Mouse (Mus musculus) limb, embryonic 14.5 days (tissue): ENCODE measurements at regions not wholly inside any gene's neighbourhood (a gene's known extent, or its start where the extent isn't known, plus 50 kb on each side); places are given as distances from the start of the nearest gene placed in this dataset.
"Not testable (repeated sequence)": the region's sequence is repeated elsewhere in the genome, so short reads cannot be mapped to it uniquely, and the experiment has no call there.

Experiments used
- ATAC-seq: fragments of 200-750 bp; cut with Nextera tagmentation; 2 replicates; pipeline ENCODE4 v1.8.0; 2017; ENCODE audit warnings: low read depth, moderate number of reproducible peaks, moderate TSS enrichment; ENCODE audit not compliant: low FRiP score
- DNase-seq: peaks from one replicate; pipeline ENCODE4 v3.0.0-alpha.2; 2015; ENCODE audit warnings: low spot score
- H3K27ac ChIP-seq: fragments of 300-500 bp; sonication (generic); replicated peaks from 2 replicates; pipeline ENCODE4 v1.5.1; 2014; ENCODE audit warnings: low read depth, mild to moderate bottlenecking, low read length, moderate library complexity, mixed read lengths
- H3K27me3 ChIP-seq: fragments of 300-500 bp; sonication (generic); 2 replicates; pipeline ENCODE4 v1.6.1; 2014; ENCODE audit warnings: low read length, mixed read lengths; ENCODE audit not compliant: control insufficient read depth, insufficient read depth
- H3K36me3 ChIP-seq: fragments of 300-500 bp; sonication (generic); 2 replicates; pipeline ENCODE4 v1.6.1; 2014; ENCODE audit warnings: mild to moderate bottlenecking, low read length, moderate library complexity, mixed read lengths; ENCODE audit not compliant: control insufficient read depth, insufficient read depth
- H3K4me1 ChIP-seq: fragments of 300-500 bp; sonication (generic); 2 replicates; pipeline ENCODE4 v1.6.1; 2014; ENCODE audit warnings: antibody characterized with exemption, low read length, mixed read lengths; ENCODE audit not compliant: control insufficient read depth, insufficient read depth
- H3K4me2 ChIP-seq: fragments of 300-500 bp; sonication (generic); replicated peaks from 2 replicates; pipeline ENCODE4 v1.6.1; 2014; ENCODE audit warnings: low read depth, mild to moderate bottlenecking, low read length, moderate library complexity; ENCODE audit not compliant: severe bottlenecking
- H3K4me3 ChIP-seq: fragments of 300-500 bp; sonication (generic); replicated peaks from 2 replicates; pipeline ENCODE4 v1.5.1; 2014; ENCODE audit warnings: low read length
- H3K9ac ChIP-seq: fragments of 300-500 bp; sonication (generic); 2 replicates; pipeline ENCODE4 v1.6.1; 2014; ENCODE audit warnings: mild to moderate bottlenecking, low read depth, low read length, moderate library complexity; ENCODE audit not compliant: severe bottlenecking
- H3K9me3 ChIP-seq: fragments of 300-500 bp; sonication (generic); 2 replicates; pipeline ENCODE4 v1.6.1; 2016; ENCODE audit warnings: low read length; ENCODE audit not compliant: control insufficient read depth
- POLR2A ChIP-seq: fragments of 200-500 bp; IDR thresholded peaks from 2 replicates; pipeline ENCODE4 v1.8.0; 2012; ENCODE audit warnings: inconsistent platforms, mild to moderate bottlenecking, moderate library complexity, borderline replicate concordance; ENCODE audit not compliant: insufficient read depth, insufficient read length; ENCODE audit errors: extremely low read depth
- WGBS: fragments of 180-500 bp; shearing (Covaris S2); extraction: QIAGEN DNeasy Blood & Tissue Kit; methylation state at CpG from one replicate; pipeline ENCODE4 v1.1.7; 2014; 5-methylcytosine and 5-hydroxymethylcytosine counted together

DNA sequence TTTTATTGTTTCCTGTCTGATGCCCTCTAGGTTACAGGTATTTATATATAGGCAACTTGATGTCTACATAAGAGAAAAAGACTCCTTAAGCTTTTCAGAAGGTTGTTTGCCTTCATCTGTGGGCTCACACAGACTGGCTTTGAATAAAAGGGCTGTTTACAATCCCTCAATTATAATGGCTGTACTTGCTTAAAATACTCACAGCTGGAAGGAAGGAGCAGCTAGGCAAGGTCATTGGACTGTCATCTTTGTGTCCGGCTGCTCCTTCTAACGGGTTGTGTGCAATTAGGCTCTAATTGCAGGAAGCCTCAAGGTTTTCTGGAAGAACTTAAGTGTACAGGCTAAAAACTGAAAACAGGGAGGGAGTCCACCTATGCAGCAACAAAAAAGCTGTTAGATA is 103.8 kb upstream of the Thpo start:
- Histone ChIP-seq H3K27ac (no peak overlapping the region), H3K9me3 (no peaks in the 10 kb centered on the region), H3K9ac (no peak overlapping the region), H3K4me3 (no peak overlapping the region), H3K36me3 (no peaks in the 10 kb centered on the region), H3K4me2 (no peak overlapping the region), H3K27me3 (no peaks in the 10 kb centered on the region), H3K4me1 (peaks cover 4% of the 10 kb centered on the region; the same call in 1 of the 2 replicates)
- ATAC-seq: no peak
- WGBS: 7% methylated on average over 2 of the region's 2 CpGs
- no peak for DNase-seq
- TF ChIP-seq POLR2A: no peak

GRCm38 (mm10) chr16:20836866-20837265 is 102.6 kb upstream of the Thpo start:
- 30% methylated on average over 5 of the region's 5 CpGs for WGBS
- H3K9me3 ChIP-seq: no peaks in the 10 kb centered on the region
- no peak for TF ChIP-seq POLR2A
- DNase-seq (no peak), ATAC-seq (no peak)
- no peak overlapping the region for H3K4me3 ChIP-seq
- H3K36me3 ChIP-seq: no peaks in the 10 kb centered on the region
- H3K4me1 ChIP-seq: peaks cover 4% of the 10 kb centered on the region; the same call in 1 of the 2 replicates
- H3K27me3 ChIP-seq: no peaks in the 10 kb centered on the region
- H3K9ac ChIP-seq: no peak overlapping the region
- no peak overlapping the region for H3K4me2 ChIP-seq
- H3K27ac ChIP-seq: no peak overlapping the region

DNA sequence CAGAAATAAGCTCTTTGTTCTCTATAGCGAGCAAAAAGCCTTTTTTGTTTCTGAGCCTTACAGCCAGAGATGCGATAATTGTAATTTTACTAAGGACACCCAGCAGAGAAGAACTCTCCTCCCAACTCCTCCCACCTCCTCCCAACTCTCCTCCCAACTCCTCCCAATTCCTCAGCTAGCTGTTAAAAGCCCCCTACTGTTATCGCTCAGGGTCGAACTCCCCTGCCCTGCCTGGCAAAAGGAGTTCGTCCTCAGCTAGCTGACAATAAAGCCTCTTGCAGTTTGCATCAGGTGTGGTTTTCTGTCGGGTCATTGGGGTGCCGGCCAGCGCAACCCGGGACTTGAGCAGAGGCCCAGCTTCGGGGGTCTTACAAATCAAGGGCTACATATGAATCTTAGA is 99.5 kb upstream of the Thpo start:
- DNase-seq, H3K27me3 ChIP-seq, H3K27ac ChIP-seq, H3K9me3 ChIP-seq, H3K4me2 ChIP-seq, ATAC-seq, H3K4me3 ChIP-seq, H3K9ac ChIP-seq, H3K36me3 ChIP-seq: not testable (repeated sequence)
- H3K4me1 ChIP-seq: peaks cover 13% of the 10 kb centered on the region
- WGBS: 75% methylated on average over 10 of the region's 10 CpGs

DNA sequence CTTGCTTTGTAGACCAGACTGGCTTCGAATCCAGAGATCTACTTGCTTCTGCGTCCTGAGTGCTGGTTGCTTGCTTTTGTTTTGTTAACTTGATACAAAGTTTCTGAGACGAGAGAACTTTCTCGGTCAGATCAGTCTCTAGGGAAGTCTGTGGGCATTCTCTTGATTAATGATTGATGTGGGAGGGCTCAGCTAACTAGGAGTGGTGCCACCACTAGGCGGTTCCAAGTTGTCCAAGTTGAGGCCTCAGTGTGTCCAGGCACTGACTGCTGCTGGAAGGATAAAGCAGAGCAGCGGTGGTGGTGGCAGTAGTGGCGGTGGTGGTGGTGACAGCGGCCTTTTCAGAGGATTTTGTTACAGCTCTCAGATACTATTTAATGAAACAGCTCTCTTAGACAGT is 99.0 kb upstream of the Thpo start:
- Histone ChIP-seq H3K4me2 (no peak overlapping the region), H3K36me3 (no peaks in the 10 kb centered on the region), H3K27me3 (no peaks in the 10 kb centered on the region), H3K9me3 (no peaks in the 10 kb centered on the region), H3K27ac (no peak overlapping the region), H3K9ac (no peak overlapping the region), H3K4me1 (peaks cover 13% of the 10 kb centered on the region), H3K4me3 (no peak overlapping the region)
- no peak for TF ChIP-seq POLR2A
- DNase-seq (no peak), ATAC-seq (no peak)
- 85% methylated on average over 8 of the region's 8 CpGs for WGBS

GRCm38 (mm10) chr16:20829732-20830435 is 95.6 kb upstream of the Thpo start:
- peak; percentile 32; the same call in 1 of the 2 replicates for ATAC-seq
- H3K4me3 ChIP-seq: no peak overlapping the region
- peak; percentile 17 for DNase-seq
- no peaks in the 10 kb centered on the region for H3K9me3 ChIP-seq
- no peak overlapping the region for H3K4me2 ChIP-seq
- peaks cover 10% of the 10 kb centered on the region for H3K4me1 ChIP-seq
- H3K9ac ChIP-seq: no peak overlapping the region
- 41% methylated on average over 6 of the region's 6 CpGs for WGBS
- H3K27me3 ChIP-seq: no peaks in the 10 kb centered on the region
- no peak for TF ChIP-seq POLR2A
- H3K27ac ChIP-seq: no peak overlapping the region; the same call in 1 of the 2 replicates
- no peaks in the 10 kb centered on the region for H3K36me3 ChIP-seq
